Mouse (Mus musculus): Measurements from ENCODE around the gene Sele.
"Not testable (repeated sequence)": the region's sequence is repeated elsewhere in the genome, so short reads cannot be mapped to it uniquely, and the experiment has no call there.

The Sele gene

DNA sequence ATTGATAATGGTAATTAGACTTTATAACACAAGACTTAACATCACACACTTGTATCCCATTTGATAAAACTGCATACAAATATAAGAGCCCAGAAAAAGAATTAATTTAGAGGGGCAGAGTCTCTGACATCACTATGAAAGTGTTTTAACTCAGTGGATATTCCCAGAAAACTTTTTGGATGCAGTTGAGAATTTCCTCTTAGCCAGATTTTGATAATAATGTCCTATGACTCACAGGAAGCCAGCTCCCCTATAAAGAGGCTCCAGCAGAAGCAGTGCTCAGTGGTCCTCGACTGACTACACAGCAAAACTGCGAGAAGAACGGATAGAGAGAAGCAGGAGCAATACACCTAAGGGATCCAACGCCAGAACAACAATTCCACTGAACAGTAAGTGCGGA lies at the start of gene Sele:
Gene Sele, plus strand, starts transcription at position 301 of the 400 bp plus-strand sequence.
- no peak for DNase-seq (ENCODE audit: low spot score in 2 of 2)

DNA sequence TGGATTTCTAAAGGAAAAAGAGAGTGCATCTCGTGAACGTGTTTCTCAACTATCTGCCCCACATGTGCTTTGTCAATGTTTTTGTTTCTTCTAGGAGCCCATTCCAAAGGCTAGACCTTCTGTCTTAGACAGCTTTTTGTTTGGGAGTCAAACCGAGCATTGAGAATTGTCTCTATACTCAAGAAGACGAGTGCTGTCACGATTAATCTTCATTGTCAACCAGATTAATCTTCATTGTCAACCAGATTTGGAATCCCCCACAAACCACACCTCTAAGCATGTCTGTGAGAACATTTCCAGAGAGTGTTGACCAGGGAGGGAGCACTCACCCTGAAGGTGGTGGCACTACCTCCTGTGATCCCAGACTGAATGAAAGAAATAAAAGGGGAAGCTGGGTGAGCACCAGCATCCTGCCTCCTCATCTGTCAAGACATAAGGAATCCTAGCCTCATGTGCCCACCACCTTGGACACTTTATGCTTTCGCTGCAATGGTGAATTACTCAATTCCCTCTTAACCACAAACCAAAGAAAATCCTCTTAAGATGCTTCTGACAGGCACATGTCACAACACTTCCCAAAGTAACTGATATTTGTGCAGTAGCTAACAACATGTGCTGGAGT lies 46.1 kb upstream of the Sele start:
- DNase-seq (ENCODE audit: low spot score in 2 of 2) = no peak

- DNase-seq (ENCODE audit: low spot score in 2 of 2) = no peak
Measured at GRCm38 (mm10) chr1:164004311-164004710, 43.7 kb upstream of the Sele start.

GRCm38 (mm10) chr1:164009235-164009634 lies 38.8 kb upstream of the Sele start:
- peak; percentile 27 to 59 for DNase-seq (ENCODE audit: low spot score in 2 of 2)

DNA sequence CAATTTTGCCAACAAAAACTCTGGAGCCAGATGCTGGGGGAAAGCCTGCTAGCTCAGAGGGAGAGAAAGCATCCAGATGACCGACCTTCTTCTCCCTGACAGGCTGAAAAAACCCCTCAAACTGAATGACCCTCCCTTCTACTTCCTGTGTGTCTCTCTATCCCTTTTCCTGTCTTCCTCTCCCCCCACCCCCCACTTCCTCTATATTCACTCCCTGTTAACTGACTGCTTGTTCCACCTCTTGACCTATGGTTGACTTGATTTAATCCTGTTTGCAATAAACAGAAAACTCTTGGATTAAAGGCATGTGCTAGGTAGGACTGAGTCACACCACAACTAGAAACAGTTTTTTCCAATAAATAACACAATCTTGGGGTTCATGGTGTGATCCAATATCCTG lies 33.4 kb upstream of the Sele start:
- no peak for DNase-seq (ENCODE audit: low spot score in 2 of 2)

- no peak for DNase-seq (ENCODE audit: low spot score in 2 of 2)
Measured at GRCm38 (mm10) chr1:164018221-164018896, 29.7 kb upstream of the Sele start.

DNA sequence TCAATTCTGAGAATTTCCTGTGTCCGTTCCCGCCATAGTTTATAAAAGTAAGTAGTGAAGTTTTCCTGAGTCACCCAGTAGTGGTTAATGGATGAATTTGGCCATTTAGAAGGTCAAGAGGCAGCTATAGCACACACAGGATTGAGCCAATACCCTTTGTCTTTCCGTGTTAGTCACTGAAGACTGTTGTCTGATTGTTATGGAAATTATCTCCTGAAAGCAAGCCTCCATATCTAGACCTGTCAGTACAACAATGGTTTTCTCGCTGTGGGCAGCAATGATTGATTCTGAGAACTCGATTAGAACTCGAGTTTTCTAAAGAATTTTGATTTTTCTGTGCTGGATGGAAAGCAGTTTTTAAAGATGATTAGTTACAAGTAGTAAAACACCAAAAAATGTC lies 28.2 kb upstream of the Sele start:
- no peak for DNase-seq (ENCODE audit: low spot score in 2 of 2)

GRCm38 (mm10) chr1:164020746-164021145 lies 27.3 kb upstream of the Sele start:
- not testable (repeated sequence) for DNase-seq (ENCODE audit: low spot score in 2 of 2)

- not testable (repeated sequence) for DNase-seq (ENCODE audit: low spot score in 2 of 2)
Measured at GRCm38 (mm10) chr1:164022106-164022505, 25.9 kb upstream of the Sele start.

- DNase-seq (ENCODE audit: low spot score in 2 of 2) = no peak
Measured at GRCm38 (mm10) chr1:164025685-164026084, 22.3 kb upstream of the Sele start.

DNA sequence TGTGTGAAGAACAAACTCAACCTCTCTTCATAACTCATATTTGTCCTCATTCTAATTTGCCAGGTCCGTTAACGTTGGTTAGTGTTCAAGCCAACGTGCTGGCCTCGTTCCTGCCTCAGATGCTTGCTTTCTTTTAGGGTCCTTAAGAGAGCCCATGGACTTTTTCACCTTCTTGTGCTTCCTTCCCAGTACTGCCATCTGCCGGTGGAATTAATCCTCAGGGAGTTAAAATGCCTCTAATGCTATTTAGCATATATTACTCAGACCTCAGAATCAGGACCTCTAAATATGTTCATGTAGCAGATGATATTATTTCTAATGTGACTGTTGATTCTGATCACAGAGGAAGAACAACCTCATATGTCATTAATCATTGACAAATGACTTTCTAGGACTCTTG lies 20.6 kb upstream of the Sele start:
- DNase-seq (ENCODE audit: low spot score in 2 of 2) = peak; percentile 16 to 26

DNA sequence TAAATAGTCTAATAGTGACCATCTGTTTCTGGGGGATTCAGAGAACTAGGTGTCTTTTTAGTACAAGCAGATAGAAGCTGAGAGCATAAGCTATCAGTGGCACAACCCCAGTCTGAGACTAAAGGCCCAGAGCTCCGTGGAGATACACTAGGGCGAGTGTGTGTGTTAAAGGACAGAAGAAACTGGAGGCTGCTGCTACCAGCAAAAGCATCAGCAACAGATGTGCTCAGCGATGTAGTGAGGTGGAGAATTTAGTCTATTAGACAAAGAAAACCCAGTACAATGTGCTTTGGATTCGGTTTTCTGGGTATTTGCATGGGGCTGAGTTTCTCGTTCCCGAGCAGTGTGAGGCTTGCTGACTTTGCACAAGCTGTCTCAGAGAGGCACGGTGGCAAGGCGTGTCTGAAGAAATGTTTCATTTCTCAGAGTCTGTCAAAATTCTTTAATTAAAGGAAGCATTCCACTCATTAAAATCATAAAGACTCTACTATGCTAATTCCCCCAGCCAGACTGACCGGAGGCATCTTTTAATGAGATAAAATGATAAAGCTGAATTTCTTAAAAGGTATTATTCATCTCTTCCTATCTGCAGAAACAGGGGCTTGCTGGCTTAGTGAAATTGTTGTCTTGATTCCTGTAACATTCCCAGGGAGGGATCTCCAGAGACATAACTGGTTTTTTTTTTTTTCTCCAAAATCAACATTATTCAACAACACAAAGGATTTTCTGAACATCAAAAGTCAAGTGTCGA lies 7.5 kb upstream of the Sele start:
- DNase-seq (ENCODE audit: low spot score in 2 of 2) = no peak

DNA sequence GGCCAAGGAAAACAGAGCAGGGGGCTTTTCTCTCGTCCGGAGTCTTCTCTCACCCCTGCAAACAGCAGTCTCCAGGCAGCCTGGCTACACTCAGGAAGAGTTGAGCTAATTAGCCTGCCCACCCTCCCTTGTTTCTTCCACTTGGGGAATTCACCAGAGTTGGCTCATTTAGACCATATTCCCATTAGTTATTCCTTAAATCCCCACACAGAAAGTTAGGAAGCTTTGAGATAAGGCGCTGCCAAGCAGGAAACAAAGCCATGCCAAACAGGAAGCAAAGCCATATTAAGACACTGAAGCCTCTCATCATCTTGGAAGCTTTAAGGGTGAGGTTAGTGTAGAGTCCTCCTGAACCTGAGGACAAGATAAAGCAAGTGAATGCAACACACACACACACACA lies 4.5 kb upstream of the Sele start:
- no peak for DNase-seq (ENCODE audit: low spot score in 2 of 2)

GRCm38 (mm10) chr1:164053561-164053960 lies 5.5 kb downstream of the Sele start:
- peak; percentile 69 to 83 for DNase-seq (ENCODE audit: low spot score in 2 of 2)

- no peak for DNase-seq (ENCODE audit: low spot score in 2 of 2)
Measured at GRCm38 (mm10) chr1:164054800-164055199, 6.8 kb downstream of the Sele start.

GRCm38 (mm10) chr1:164060071-164060470 lies 12.0 kb downstream of the Sele start:
- no peak for DNase-seq (ENCODE audit: low spot score in 2 of 2)

- DNase-seq (ENCODE audit: low spot score in 2 of 2) = peak in 1 of 2 experiments; percentile 42
Measured at GRCm38 (mm10) chr1:164061278-164061677, 13.2 kb downstream of the Sele start.

DNA sequence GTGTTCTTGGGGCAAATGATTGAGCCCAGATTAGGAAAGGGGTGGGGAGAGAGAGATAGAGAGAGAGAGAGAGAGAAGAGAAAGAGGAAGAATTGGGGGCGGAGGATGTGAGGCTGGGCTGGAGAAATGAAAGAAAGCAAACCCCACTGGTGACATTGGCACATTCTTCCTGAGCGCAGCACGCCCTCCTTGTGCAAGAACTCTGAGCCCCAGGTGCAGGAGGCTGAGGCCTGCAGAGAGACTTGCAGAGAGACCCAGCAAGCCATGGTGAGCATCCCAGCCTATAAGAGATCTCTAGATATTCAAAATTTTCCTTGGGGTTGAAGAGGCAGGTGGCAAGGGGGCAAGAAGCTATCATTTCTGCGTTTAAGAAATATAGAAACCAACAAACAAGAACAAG lies 13.9 kb downstream of the Sele start, which contains the start of gene Sell:
Gene Sell, plus strand, starts transcription at position 58 of the 400 bp plus-strand sequence.
- DNase-seq (ENCODE audit: low spot score in 2 of 2) = peak in 1 of 2 experiments; percentile 60

- no peak for DNase-seq (ENCODE audit: low spot score in 2 of 2)
Measured at GRCm38 (mm10) chr1:164062856-164063255, 14.8 kb downstream of the Sele start.

GRCm38 (mm10) chr1:164063745-164064144 lies 15.7 kb downstream of the Sele start:
- peak in 1 of 2 experiments; percentile 49 for DNase-seq (ENCODE audit: low spot score in 2 of 2)

DNA sequence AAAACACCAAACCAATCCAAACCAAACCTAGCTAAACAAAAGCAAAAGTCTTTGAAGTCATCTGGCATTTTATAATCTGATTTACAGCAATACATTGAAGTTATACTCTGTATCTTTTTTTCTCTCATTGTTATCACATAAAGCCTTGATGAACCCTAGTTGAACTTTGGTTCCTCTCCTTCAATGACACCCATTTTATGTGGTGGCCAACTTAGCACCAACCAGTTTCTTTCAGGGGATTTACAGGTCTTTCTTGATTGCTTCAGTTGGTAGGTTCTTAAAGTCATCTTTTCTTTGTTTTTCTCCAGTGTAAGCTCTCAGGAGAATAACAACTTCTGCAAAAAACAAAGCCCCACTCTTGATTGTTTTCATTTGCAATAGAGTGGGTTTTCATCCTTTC lies 21.2 kb downstream of the Sele start:
- no peak for DNase-seq (ENCODE audit: low spot score in 2 of 2)

- DNase-seq (ENCODE audit: low spot score in 2 of 2) = peak in 1 of 2 experiments; percentile 49
Measured at GRCm38 (mm10) chr1:164070461-164070860, 22.4 kb downstream of the Sele start.

DNA sequence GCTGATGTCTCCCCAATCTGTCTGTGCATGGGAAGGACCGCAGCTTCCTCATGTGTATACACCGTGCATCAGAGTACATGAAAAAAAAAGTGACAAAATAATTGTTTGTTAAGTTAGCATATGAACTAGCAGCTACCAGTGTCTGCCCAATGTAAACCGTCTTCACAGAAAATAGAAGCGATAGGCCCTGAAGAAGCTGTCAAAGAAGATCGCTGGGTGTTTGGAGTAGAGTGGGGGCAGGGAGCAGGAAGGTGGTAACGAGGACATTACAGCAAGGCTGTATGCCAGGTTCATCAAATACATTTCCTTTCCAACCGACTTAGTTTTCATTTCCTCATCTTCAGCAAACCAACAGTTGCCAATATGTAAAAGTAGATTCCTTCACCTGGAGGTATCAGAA lies 23.1 kb downstream of the Sele start:
- peak in 1 of 2 experiments; percentile 54 for DNase-seq (ENCODE audit: low spot score in 2 of 2)

Measured in natural killer cell, adult 2 months (primary cell).